Mouse (Mus musculus) myocyte (in vitro differentiated cells): ENCODE results near the gene En1. TPM values are rescaled to one million over a fixed set of nuclear protein-coding genes. Genes with fewer than 3 reads are reported as not detected.

Source experiments
- H3K27me3 ChIP-seq: one replicate; pipeline ENCODE4 v1.6.1; 2011; ENCODE audit not compliant: control insufficient read depth, insufficient read depth, insufficient read length
- H3K36me3 ChIP-seq: one replicate; pipeline ENCODE4 v1.6.1; 2011; ENCODE audit not compliant: control insufficient read depth, insufficient read depth
- H3K4me2 ChIP-seq: one replicate; pipeline ENCODE4 v1.6.1; 2011; ENCODE audit warnings: low read depth, control low read depth
- H3K4me3 ChIP-seq: one replicate; pipeline ENCODE4 v1.5.1; 2011; ENCODE audit warnings: mild to moderate bottlenecking, control low read depth, moderate library complexity
- H3K79me2 ChIP-seq: one replicate; pipeline ENCODE4 v1.6.1; 2011; ENCODE audit not compliant: control insufficient read depth, insufficient read depth
- H3ac ChIP-seq: one replicate; pipeline ENCODE4 v1.6.1; 2011; ENCODE audit not compliant: control insufficient read depth, insufficient read length
- CEBPB ChIP-seq: IDR thresholded peaks from 2 replicates; pipeline ENCODE4 v1.6.1; 2011; ENCODE audit warnings: mild to moderate bottlenecking, moderate library complexity; ENCODE audit not compliant: poor library complexity, insufficient read depth, severe bottlenecking
- E2F4 ChIP-seq: IDR thresholded peaks from one replicate; pipeline ENCODE4 v1.6.1; 2011; ENCODE audit warnings: mild to moderate bottlenecking, control low read depth, moderate library complexity; ENCODE audit not compliant: insufficient read depth
- MAX ChIP-seq: IDR thresholded peaks from one replicate; pipeline ENCODE4 v1.6.1; 2011; ENCODE audit warnings: low read depth, mild to moderate bottlenecking, control low read depth
- MYOD1 ChIP-seq, 3 experiments: IDR thresholded peaks; one replicate each; pipeline ENCODE4 v1.6.1; 2011; ENCODE audit warnings: control low read depth in 2 of 3, low read depth in 2 of 3, mild to moderate bottlenecking in 2 of 3, moderate library complexity in 1 of 3; ENCODE audit not compliant: insufficient read length in 2 of 3, control insufficient read depth in 1 of 3
- MYOG ChIP-seq, 3 experiments: IDR thresholded peaks; one replicate each; pipeline ENCODE4 v1.6.1; 2011; ENCODE audit warnings: control low read depth in 2 of 3, low read depth in 2 of 3, mild to moderate bottlenecking in 2 of 3; ENCODE audit not compliant: insufficient read length in 2 of 3, control insufficient read depth in 1 of 3, insufficient read depth in 1 of 3
- POLR2A ChIP-seq: IDR thresholded peaks from one replicate; pipeline ENCODE4 v1.6.1; 2011; ENCODE audit warnings: low read depth, mild to moderate bottlenecking, control low read depth, moderate library complexity; ENCODE audit not compliant: insufficient read length
- POLR2AphosphoS2 ChIP-seq: IDR thresholded peaks from one replicate; pipeline ENCODE4 v1.6.1; 2011; ENCODE audit warnings: low read depth, control low read depth; ENCODE audit not compliant: insufficient read length
- REST ChIP-seq: IDR thresholded peaks from one replicate; pipeline ENCODE4 v1.6.1; 2011; ENCODE audit warnings: mild to moderate bottlenecking, control low read depth, moderate library complexity; ENCODE audit not compliant: insufficient read depth, insufficient read length
- SRF ChIP-seq: IDR thresholded peaks from one replicate; pipeline ENCODE4 v1.6.1; 2011; ENCODE audit warnings: low read depth; ENCODE audit not compliant: control insufficient read depth, insufficient read length
- TCF12 ChIP-seq: IDR thresholded peaks from one replicate; pipeline ENCODE4 v1.6.1; 2011; ENCODE audit warnings: mild to moderate bottlenecking, control low read depth; ENCODE audit not compliant: poor library complexity, insufficient read depth, severe bottlenecking
- TCF3 ChIP-seq: IDR thresholded peaks from one replicate; pipeline ENCODE4 v1.6.1; 2011; ENCODE audit warnings: low read depth, control low read depth; ENCODE audit not compliant: insufficient read length
- USF1 ChIP-seq: IDR thresholded peaks from one replicate; pipeline ENCODE4 v1.6.1; 2011; ENCODE audit warnings: low read depth, mild to moderate bottlenecking, control low read depth, moderate library complexity
- polyA plus RNA-seq: library from polyadenylated mRNA; unstranded; fragments of >200 nt; fragmentation: generic; extraction: Trizol; gene quantifications from one replicate; pipeline ENCODE4 v1.2.1, GENCODE M21; 2012; ENCODE audit warnings: missing spikeins

The En1 gene
- polyA plus RNA-seq, 1 experiment, result 6.9 TPM

DNA sequence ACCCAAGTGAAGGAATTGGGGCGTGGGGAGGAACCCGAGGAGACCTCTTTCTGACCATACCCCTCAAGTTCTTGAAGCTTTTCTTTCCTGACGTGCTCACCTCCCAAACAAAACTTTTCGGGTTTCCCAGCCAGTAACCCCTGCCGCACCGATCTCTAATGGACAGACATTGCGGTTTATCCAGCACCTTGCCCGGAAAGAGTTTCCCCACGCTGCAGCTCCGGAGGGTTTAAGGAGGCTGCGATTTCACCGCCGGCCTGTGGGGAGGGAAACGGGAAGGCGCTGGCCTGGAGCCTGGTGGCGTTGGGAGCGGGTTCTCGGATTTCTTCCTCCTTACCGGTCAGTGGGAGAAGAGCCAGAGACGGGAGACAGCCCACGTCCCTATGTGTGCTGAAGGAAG, 5.9 kb upstream of the En1 start:
- no peak for TF ChIP-seq CEBPB
- no peak for TF ChIP-seq E2F4
- no peak for TF ChIP-seq MYOG (IDR thresholded peaks at IDR 0.05; ENCODE audit: control insufficient read depth in 1 of 3, insufficient read depth in 1 of 3, insufficient read length in 2 of 3, low read depth in 2 of 3)
- no peak for TF ChIP-seq POLR2AphosphoS2
- TF ChIP-seq TCF12, result no peak
- TF ChIP-seq USF1, result no peak
- no peak for TF ChIP-seq POLR2A
- TF ChIP-seq MYOD1 (IDR thresholded peaks at IDR 0.05; ENCODE audit: control insufficient read depth in 1 of 3, insufficient read length in 2 of 3, low read depth in 2 of 3), result no peak
- no peak for TF ChIP-seq SRF
- TF ChIP-seq MAX, result no peak
- TF ChIP-seq REST, result no peak
- no peak for TF ChIP-seq TCF3
- no peaks in the 10 kb centered on the region for H3K27me3 ChIP-seq
- peak overlapping the region; percentile 35 for H3K4me3 ChIP-seq

DNA sequence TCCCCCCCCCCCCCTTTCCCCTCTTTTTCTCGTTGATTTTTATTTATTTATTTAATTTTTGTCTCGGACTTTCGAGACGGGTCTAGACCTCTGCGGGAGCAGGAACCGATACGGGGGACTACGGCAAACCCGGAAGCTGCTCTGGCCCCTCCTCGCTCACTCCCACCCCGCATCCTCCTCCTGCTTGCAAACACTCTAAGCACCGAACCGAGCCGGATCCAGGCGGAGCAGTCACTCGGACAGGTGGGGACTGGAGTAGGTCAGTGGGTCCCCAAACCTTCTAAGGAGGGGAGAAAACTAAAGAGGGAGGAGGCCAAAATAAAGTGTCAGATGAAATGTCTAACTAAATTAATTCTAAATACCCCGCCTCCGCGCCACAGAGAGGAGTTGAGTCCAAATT, 5.4 kb upstream of the En1 start:
- H3K27me3 ChIP-seq, result no peaks in the 10 kb centered on the region
- H3K36me3 ChIP-seq, result no peaks in the 10 kb centered on the region
- no peak overlapping the region for H3ac ChIP-seq
- TF ChIP-seq MYOD1 (IDR thresholded peaks at IDR 0.05; ENCODE audit: control insufficient read depth in 1 of 3, insufficient read length in 2 of 3, low read depth in 2 of 3) (no peak), POLR2AphosphoS2 (no peak), CEBPB (no peak), REST (no peak)
- H3K79me2 ChIP-seq, result no peaks in the 10 kb centered on the region
- peak overlapping the region; percentile 94 for H3K4me2 ChIP-seq
- peak overlapping the region; percentile 35 for H3K4me3 ChIP-seq

More for the DNA sequence above, 5.9 kb upstream of the En1 start:
- Histone ChIP-seq H3K36me3 (no peaks in the 10 kb centered on the region), H3K79me2 (no peaks in the 10 kb centered on the region), H3K4me2 (peak overlapping the region; percentile 94), H3ac (no peak overlapping the region)

DNA sequence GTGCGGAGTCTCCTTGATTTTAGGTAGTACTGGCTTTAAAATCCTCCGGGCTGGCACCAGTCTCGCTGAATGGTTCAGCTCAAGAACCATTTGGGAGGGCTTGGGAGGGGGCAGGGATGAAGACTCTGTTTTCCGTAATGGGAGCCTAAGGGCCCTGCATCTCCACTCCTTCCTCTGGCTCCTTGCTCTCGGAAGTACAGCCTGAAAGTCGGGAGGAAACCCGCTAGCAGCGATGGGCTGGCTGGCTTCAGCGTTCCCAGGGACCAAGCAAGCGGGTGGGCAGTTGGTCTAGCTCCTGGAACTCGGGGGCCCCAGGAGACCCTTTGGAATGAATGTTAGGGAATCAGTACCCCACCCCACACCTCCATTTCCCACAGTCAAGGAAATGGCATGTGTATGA, 4.9 kb upstream of the En1 start:
- Histone ChIP-seq H3K36me3 (no peaks in the 10 kb centered on the region), H3K27me3 (no peaks in the 10 kb centered on the region), H3K79me2 (no peaks in the 10 kb centered on the region), H3ac (no peak overlapping the region), H3K4me2 (peak overlapping the region; percentile 94), H3K4me3 (peak overlapping the region; percentile 35)
- TF ChIP-seq TCF12 (no peak), MYOD1 (IDR thresholded peaks at IDR 0.05; ENCODE audit: control insufficient read depth in 1 of 3, insufficient read length in 2 of 3, low read depth in 2 of 3) (no peak), POLR2A (no peak), USF1 (no peak), REST (no peak), E2F4 (no peak), TCF3 (no peak), SRF (no peak), POLR2AphosphoS2 (no peak), MAX (no peak), CEBPB (no peak), MYOG (IDR thresholded peaks at IDR 0.05; ENCODE audit: control insufficient read depth in 1 of 3, insufficient read depth in 1 of 3, insufficient read length in 2 of 3, low read depth in 2 of 3) (no peak)

DNA sequence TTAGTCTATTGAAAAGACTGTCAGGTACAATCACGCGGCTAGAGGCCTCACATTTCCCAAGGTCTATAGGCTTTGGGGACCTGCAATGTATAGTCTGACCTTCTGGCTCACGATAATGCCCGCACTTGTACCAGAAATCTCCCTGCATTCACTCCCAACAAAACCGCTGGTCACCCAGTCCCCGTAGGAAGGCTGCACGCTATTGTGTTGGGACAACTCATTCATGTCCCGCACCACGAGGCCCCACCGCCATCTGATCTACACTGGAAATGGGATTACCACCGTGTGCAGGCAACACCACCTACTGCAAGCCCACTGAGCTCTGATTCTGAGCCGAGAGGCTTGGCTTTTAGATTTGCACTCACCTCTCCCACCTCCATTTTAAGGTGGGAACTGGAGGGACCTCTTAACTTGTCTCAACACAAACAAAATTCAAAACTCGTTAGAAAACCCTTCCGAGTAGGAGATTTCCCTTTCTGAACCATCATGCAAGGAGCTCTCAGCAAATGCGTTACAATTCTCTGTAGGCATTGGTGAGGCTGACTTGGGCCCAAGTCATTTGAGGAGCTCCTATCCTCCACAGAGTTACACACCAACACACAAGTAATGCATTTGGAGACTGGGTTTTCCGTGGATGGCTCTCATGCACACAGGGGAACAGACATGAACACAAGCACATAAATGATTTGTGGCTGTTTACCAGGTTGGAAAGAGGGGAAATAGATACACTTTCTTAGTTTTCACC, 3.9 kb upstream of the En1 start:
- no peak for TF ChIP-seq MYOD1 (IDR thresholded peaks at IDR 0.05; ENCODE audit: control insufficient read depth in 1 of 3, insufficient read length in 2 of 3, low read depth in 2 of 3)
- no peak for TF ChIP-seq CEBPB
- no peak for TF ChIP-seq REST
- TF ChIP-seq E2F4, result no peak
- TF ChIP-seq POLR2A, result no peak
- TF ChIP-seq POLR2AphosphoS2, result no peak
- TF ChIP-seq MAX, result no peak
- no peak for TF ChIP-seq TCF3
- TF ChIP-seq MYOG (IDR thresholded peaks at IDR 0.05; ENCODE audit: control insufficient read depth in 1 of 3, insufficient read depth in 1 of 3, insufficient read length in 2 of 3, low read depth in 2 of 3), result no peak
- TF ChIP-seq TCF12, result no peak
- Histone ChIP-seq H3K4me3 (no peak overlapping the region), H3K27me3 (no peaks in the 10 kb centered on the region), H3K79me2 (no peaks in the 10 kb centered on the region), H3K36me3 (no peaks in the 10 kb centered on the region), H3K4me2 (no peak overlapping the region), H3ac (no peak overlapping the region)

DNA sequence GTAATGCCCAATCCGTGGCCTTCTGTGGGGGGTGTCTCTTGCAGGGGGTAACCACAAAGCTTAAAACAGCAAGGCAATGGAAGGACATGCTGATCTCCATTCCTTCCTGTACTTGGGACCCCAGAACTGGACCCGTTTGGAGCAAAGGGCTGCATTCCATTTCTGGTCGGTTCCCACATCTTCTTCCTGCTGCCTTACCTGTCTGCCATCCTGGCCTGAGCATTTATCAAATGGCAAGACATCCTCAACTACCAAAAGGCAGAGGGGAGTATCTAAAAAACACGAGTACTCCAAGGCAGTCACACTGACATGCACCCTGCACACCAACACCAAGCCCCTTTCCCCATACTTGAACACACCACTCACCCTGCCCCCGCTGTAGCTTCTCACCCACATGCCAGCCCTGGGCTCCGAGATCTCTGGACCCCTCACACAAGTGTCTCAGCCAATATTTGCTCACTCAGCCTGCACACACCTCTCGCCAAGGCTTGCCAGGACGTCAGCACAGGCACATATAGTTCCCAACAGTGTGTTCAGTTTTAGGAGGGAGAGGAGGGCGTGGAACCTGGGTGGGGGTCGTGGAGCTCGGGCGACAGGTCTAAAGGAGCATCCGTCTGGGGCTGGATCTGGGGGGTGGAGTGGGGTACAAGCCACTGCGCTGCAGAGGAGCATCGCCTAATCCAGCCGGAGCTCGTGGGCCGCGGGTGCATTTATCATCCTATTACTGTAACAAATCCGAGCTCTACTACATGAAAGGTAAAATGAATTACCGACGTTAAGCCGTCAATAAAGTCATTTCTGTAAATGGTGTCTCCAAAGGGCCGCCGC, 2.7 kb upstream of the En1 start:
- H3K27me3 ChIP-seq, result no peaks in the 10 kb centered on the region
- no peak overlapping the region for H3ac ChIP-seq
- H3K36me3 ChIP-seq, result no peaks in the 10 kb centered on the region
- H3K4me3 ChIP-seq, result no peak overlapping the region
- TF ChIP-seq MYOD1 (IDR thresholded peaks at IDR 0.05; ENCODE audit: control insufficient read depth in 1 of 3, insufficient read length in 2 of 3, low read depth in 2 of 3) (no peak), CEBPB (no peak), POLR2A (no peak), REST (no peak), POLR2AphosphoS2 (no peak), MAX (no peak), SRF (no peak), TCF3 (no peak), TCF12 (no peak), MYOG (IDR thresholded peaks at IDR 0.05; ENCODE audit: control insufficient read depth in 1 of 3, insufficient read depth in 1 of 3, insufficient read length in 2 of 3, low read depth in 2 of 3) (no peak), E2F4 (no peak), USF1 (no peak)
- no peak overlapping the region for H3K4me2 ChIP-seq
- H3K79me2 ChIP-seq, result peaks cover 8% of the 10 kb centered on the region
